Mouse (Mus musculus) intestine, embryonic 15.5 days (tissue): Measurements from ENCODE around the gene Iffo1. TPM values are rescaled to one million over a fixed set of nuclear protein-coding genes. Genes with fewer than 3 reads are reported as not detected.

Experiments
- ATAC-seq: fragments of 200-750 bp; cut with Nextera tagmentation; 2 replicates; pipeline ENCODE4 v1.8.0; 2017; ENCODE audit warnings: moderate TSS enrichment, moderate library complexity
- H3K27ac ChIP-seq: fragments of 300-500 bp; sonication (generic); 2 replicates; pipeline ENCODE4 v1.5.1; 2015; ENCODE audit warnings: mild to moderate bottlenecking, inconsistent platforms
- H3K27me3 ChIP-seq: fragments of 300-500 bp; sonication (generic); replicated peaks from 2 replicates; pipeline ENCODE4 v1.6.1; 2015; ENCODE audit warnings: inconsistent platforms
- H3K36me3 ChIP-seq: fragments of 300-500 bp; sonication (generic); 2 replicates; pipeline ENCODE4 v1.6.1; 2015; ENCODE audit warnings: inconsistent platforms
- H3K4me1 ChIP-seq: fragments of 300-500 bp; sonication (generic); replicated peaks from 2 replicates; pipeline ENCODE4 v1.6.1; 2015; ENCODE audit warnings: inconsistent platforms
- H3K4me2 ChIP-seq: fragments of 300-500 bp; sonication (generic); replicated peaks from 2 replicates; pipeline ENCODE4 v1.6.1; 2015; ENCODE audit warnings: mild to moderate bottlenecking, inconsistent platforms
- H3K4me3 ChIP-seq: fragments of 300-500 bp; sonication (generic); replicated peaks from 2 replicates; pipeline ENCODE4 v1.5.1; 2015; ENCODE audit warnings: inconsistent platforms
- H3K9ac ChIP-seq: fragments of 300-500 bp; sonication (generic); 2 replicates; pipeline ENCODE4 v1.6.1; 2015; ENCODE audit warnings: inconsistent platforms
- H3K9me3 ChIP-seq: fragments of 300-500 bp; sonication (generic); 2 replicates; pipeline ENCODE4 v1.6.1; 2016; ENCODE audit warnings: inconsistent platforms
- WGBS: fragments of 180-500 bp; shearing (Covaris S2); methylation state at CpG from one replicate; pipeline ENCODE4 v1.1.7; 2015; 5-methylcytosine and 5-hydroxymethylcytosine counted together
- polyA plus RNA-seq: library from polyadenylated mRNA; unstranded; fragments of >200 nt; fragmentation: Nextera tagmentation; extraction: Ambion mirVana; gene quantifications from 2 replicates; pipeline ENCODE4 v1.2.1, GENCODE M21; 2015

Iffo1 gene
- polyA plus RNA-seq, 1 experiment from 2014 or later, result 7.2 TPM

GRCm38 (mm10) chr6:125191332-125192015 is 46.4 kb downstream of the Iffo1 start, which contains the start of the genes Ncapd2 and Mrpl51:
Ncapd2 (minus strand) TSS chr6:125191701.
Mrpl51 (plus strand) TSS chr6:125191801.
- peak within 1 kb of the TSS; percentile 72 for H3K9ac ChIP-seq
- peak within 1 kb of the TSS; percentile 71 for H3K4me2 ChIP-seq
- no peaks in the 10 kb centered on the region; the same call in 1 of the 2 replicates for H3K4me1 ChIP-seq
- peak; percentile 98 for ATAC-seq
- no peaks in the 10 kb centered on the region for H3K27me3 ChIP-seq
- no peaks in the 10 kb centered on the region for H3K9me3 ChIP-seq
- H3K4me3 ChIP-seq, result peak within 1 kb of the TSS; percentile 70
- peaks cover 25% of the 10 kb centered on the region for H3K36me3 ChIP-seq
- WGBS, result under 1% methylated on average over 54 of the region's 54 CpGs
- peak within 1 kb of the TSS; percentile 100 for H3K27ac ChIP-seq

GRCm38 (mm10) chr6:125192016-125192714 is 47.1 kb downstream of the Iffo1 start:
- ATAC-seq, result peak; percentile 96
- under 1% methylated on average over 34 of the region's 34 CpGs for WGBS
- H3K36me3 ChIP-seq, result peaks cover 18% of the 10 kb centered on the region; the same call in 1 of the 2 replicates

GRCm38 (mm10) chr6:125192841-125193240 is 47.8 kb downstream of the Iffo1 start:
- no peaks in the 10 kb centered on the region for H3K27me3 ChIP-seq
- H3K36me3 ChIP-seq, result peaks cover 14% of the 10 kb centered on the region; the same call in 1 of the 2 replicates
- ATAC-seq, result no peak
- 36% methylated on average over 5 of the region's 5 CpGs for WGBS
- H3K4me2 ChIP-seq, result peak overlapping the region; percentile 71
- H3K4me1 ChIP-seq, result no peaks in the 10 kb centered on the region; the same call in 1 of the 2 replicates
- H3K9ac ChIP-seq, result peak overlapping the region; percentile 72
- peak overlapping the region; percentile 100; the same call in 1 of the 2 replicates for H3K27ac ChIP-seq
- H3K9me3 ChIP-seq, result no peaks in the 10 kb centered on the region
- peak overlapping the region; percentile 70 for H3K4me3 ChIP-seq

More at GRCm38 (mm10) chr6:125192016-125192714, 47.1 kb downstream of the Iffo1 start:
- Histone ChIP-seq H3K9ac (peak overlapping the region; percentile 72), H3K9me3 (no peaks in the 10 kb centered on the region), H3K27me3 (no peaks in the 10 kb centered on the region), H3K4me3 (peak overlapping the region; percentile 70), H3K4me2 (peak overlapping the region; percentile 71), H3K4me1 (no peaks in the 10 kb centered on the region; the same call in 1 of the 2 replicates), H3K27ac (peak overlapping the region; percentile 100)

- Histone ChIP-seq H3K27ac (no peak overlapping the region), H3K9ac (no peak overlapping the region), H3K4me3 (no peak overlapping the region), H3K36me3 (peaks cover 10% of the 10 kb centered on the region; the same call in 1 of the 2 replicates), H3K4me1 (no peaks in the 10 kb centered on the region; the same call in 1 of the 2 replicates), H3K4me2 (no peak overlapping the region), H3K9me3 (no peaks in the 10 kb centered on the region), H3K27me3 (no peaks in the 10 kb centered on the region)
- ATAC-seq, result no peak
- 59% methylated on average over 7 of the region's 7 CpGs for WGBS
Observed at GRCm38 (mm10) chr6:125193390-125193789, 48.3 kb downstream of the Iffo1 start.

- no peaks in the 10 kb centered on the region; the same call in 1 of the 2 replicates for H3K4me1 ChIP-seq
- no peak for ATAC-seq
- H3K36me3 ChIP-seq, result no peaks in the 10 kb centered on the region
- H3K27me3 ChIP-seq, result no peaks in the 10 kb centered on the region
- H3K4me2 ChIP-seq, result no peak overlapping the region
- H3K9me3 ChIP-seq, result no peaks in the 10 kb centered on the region
- H3K4me3 ChIP-seq, result no peak overlapping the region
- 26% methylated on average over 1 of the region's 1 CpGs for WGBS
- no peak overlapping the region for H3K27ac ChIP-seq
- H3K9ac ChIP-seq, result no peak overlapping the region
Observed at GRCm38 (mm10) chr6:125195541-125196075, 50.6 kb downstream of the Iffo1 start.

GRCm38 (mm10) chr6:125196301-125196700 is 51.3 kb downstream of the Iffo1 start:
- Histone ChIP-seq H3K4me2 (no peak overlapping the region), H3K27ac (no peak overlapping the region), H3K9ac (no peak overlapping the region), H3K27me3 (no peaks in the 10 kb centered on the region), H3K4me1 (no peaks in the 10 kb centered on the region; the same call in 1 of the 2 replicates), H3K4me3 (no peak overlapping the region), H3K36me3 (no peaks in the 10 kb centered on the region), H3K9me3 (no peaks in the 10 kb centered on the region)
- 80% methylated on average over 3 of the region's 3 CpGs for WGBS
- no peak for ATAC-seq

- Histone ChIP-seq H3K27me3 (no peaks in the 10 kb centered on the region), H3K9ac (no peak overlapping the region), H3K4me1 (no peaks in the 10 kb centered on the region; the same call in 1 of the 2 replicates), H3K36me3 (no peaks in the 10 kb centered on the region), H3K27ac (no peak overlapping the region), H3K9me3 (no peaks in the 10 kb centered on the region), H3K4me3 (no peak overlapping the region), H3K4me2 (no peak overlapping the region)
- WGBS, result 83% methylated on average over 5 of the region's 5 CpGs
- ATAC-seq, result no peak
Observed at GRCm38 (mm10) chr6:125197166-125197565, 52.1 kb downstream of the Iffo1 start.

GRCm38 (mm10) chr6:125210436-125210835 is 65.4 kb downstream of the Iffo1 start:
- Histone ChIP-seq H3K9ac (no peak overlapping the region), H3K27ac (no peak overlapping the region), H3K4me1 (no peaks in the 10 kb centered on the region), H3K4me2 (no peak overlapping the region), H3K27me3 (0 out of 2 replicates have a peak, but pooled peaks cover 3% of the 10 kb centered on the region), H3K4me3 (no peak overlapping the region), H3K36me3 (no peaks in the 10 kb centered on the region), H3K9me3 (no peaks in the 10 kb centered on the region)
- 81% methylated on average over 1 of the region's 1 CpGs for WGBS
- no peak for ATAC-seq

Other genes starting within 250 kb of the Iffo1 start
- gene Lag3, start 233.5 kb upstream of the Iffo1 start, polyA plus RNA-seq, result 2.2 and 2.9 TPM in 2 replicates
- gene Ptms, start 225.1 kb upstream of the Iffo1 start, polyA plus RNA-seq, result 241 and 282 TPM in 2 replicates
- gene Mlf2, start 213.9 kb upstream of the Iffo1 start, polyA plus RNA-seq, result 336 and 340 TPM in 2 replicates
- 159 and 170 TPM in 2 replicates for gene Cops7a, start 179.7 kb upstream of the Iffo1 start, polyA plus RNA-seq
- gene Pianp, start 148.5 kb upstream of the Iffo1 start, polyA plus RNA-seq, result 1.8 and 2.1 TPM in 2 replicates
- 13.4 and 14.3 TPM in 2 replicates for gene Zfp384, start 136.1 kb upstream of the Iffo1 start, polyA plus RNA-seq
- 96.2 and 103 TPM in 2 replicates for gene Ing4, start 105.5 kb upstream of the Iffo1 start, polyA plus RNA-seq
- gene Acrbp, start 95.6 kb upstream of the Iffo1 start, polyA plus RNA-seq, result 8.5 and 9.3 TPM in 2 replicates
- 5.8 and 6.1 TPM in 2 replicates for gene Lpar5, start 77.3 kb upstream of the Iffo1 start, polyA plus RNA-seq
- gene Chd4, start 49.3 kb upstream of the Iffo1 start, polyA plus RNA-seq, result 62.3 and 62.6 TPM in 2 replicates
- gene Nop2, start 13.3 kb upstream of the Iffo1 start, polyA plus RNA-seq, result 68.1 and 70.3 TPM in 2 replicates
- 2,230 and 2,316 TPM in 2 replicates for gene Gapdh, start 21.2 kb downstream of the Iffo1 start, polyA plus RNA-seq
- 83.3 and 96.9 TPM in 2 replicates for gene Ncapd2, start 46.5 kb downstream of the Iffo1 start, polyA plus RNA-seq
- gene Mrpl51, start 46.6 kb downstream of the Iffo1 start, polyA plus RNA-seq, result 267 and 273 TPM in 2 replicates
- 4.6 and 5.3 TPM in 2 replicates for gene Vamp1, start 70.3 kb downstream of the Iffo1 start, polyA plus RNA-seq
- 8.7 and 10.7 TPM in 2 replicates for gene Tapbpl, start 86.6 kb downstream of the Iffo1 start, polyA plus RNA-seq
- gene Cd27, start 91.8 kb downstream of the Iffo1 start, polyA plus RNA-seq, result 1.4 and 1.6 TPM in 2 replicates
- 0.14 TPM in 1 of 2 replicates, not detected in the other for gene Tuba3a, start 140.8 kb downstream of the Iffo1 start, polyA plus RNA-seq
- 78.6 and 83.8 TPM in 2 replicates for gene Ltbr, start 168.6 kb downstream of the Iffo1 start, polyA plus RNA-seq
- gene Scnn1a, start 175.4 kb downstream of the Iffo1 start, polyA plus RNA-seq, result 2.6 and 3.3 TPM in 2 replicates
- 69.1 and 71.4 TPM in 2 replicates for gene Tnfrsf1a, start 204.1 kb downstream of the Iffo1 start, polyA plus RNA-seq
- gene Plekhg6, start 235.6 kb downstream of the Iffo1 start, polyA plus RNA-seq, result 7.3 and 8.9 TPM in 2 replicates